Mouse (Mus musculus): Measurements from ENCODE around the gene 1110051M20Rik. TPM values are rescaled to one million over a fixed set of nuclear protein-coding genes. Genes with fewer than 3 reads are reported as not detected.

Gene 1110051M20Rik
- total RNA-seq, 2 experiments from 2014 or later, result 90.8 to 106 TPM

- no peak for DNase-seq (ENCODE audit: low spot score in 2 of 2)
Observed at GRCm38 (mm10) chr2:91354727-91355403, 89.6 kb downstream of the 1110051M20Rik start.

- DNase-seq (ENCODE audit: low spot score in 2 of 2), result no peak
Observed at GRCm38 (mm10) chr2:91353854-91354253, 90.7 kb downstream of the 1110051M20Rik start.

- no peak for DNase-seq (ENCODE audit: low spot score in 2 of 2)
Observed at GRCm38 (mm10) chr2:91351841-91352240, 92.7 kb downstream of the 1110051M20Rik start.

GRCm38 (mm10) chr2:91349974-91350457 is 94.5 kb downstream of the 1110051M20Rik start:
- DNase-seq (ENCODE audit: low spot score in 2 of 2), result no peak

- no peak for DNase-seq (ENCODE audit: low spot score in 2 of 2)
Observed at GRCm38 (mm10) chr2:91348936-91349335, 95.6 kb downstream of the 1110051M20Rik start.

GRCm38 (mm10) chr2:91345644-91346043 is 98.9 kb downstream of the 1110051M20Rik start:
- no peak for DNase-seq (ENCODE audit: low spot score in 2 of 2)

- no peak for DNase-seq (ENCODE audit: low spot score in 2 of 2)
Observed at GRCm38 (mm10) chr2:91339591-91339990, 104.9 kb downstream of the 1110051M20Rik start.

- DNase-seq (ENCODE audit: low spot score in 2 of 2), result no peak
Observed at GRCm38 (mm10) chr2:91335128-91335527, 109.4 kb downstream of the 1110051M20Rik start.

- no peak for DNase-seq (ENCODE audit: low spot score in 2 of 2)
Observed at GRCm38 (mm10) chr2:91331051-91331843, 113.3 kb downstream of the 1110051M20Rik start.

- DNase-seq (ENCODE audit: low spot score in 2 of 2), result peak in 1 of 2 experiments; percentile 60
Observed at GRCm38 (mm10) chr2:91329996-91330738, 114.3 kb downstream of the 1110051M20Rik start.

- DNase-seq (ENCODE audit: low spot score in 2 of 2), result no peak
Observed at GRCm38 (mm10) chr2:91328729-91329125, 115.8 kb downstream of the 1110051M20Rik start.

- DNase-seq (ENCODE audit: low spot score in 2 of 2), result peak; percentile 51 to 79
Observed at GRCm38 (mm10) chr2:91327968-91328728, 116.4 kb downstream of the 1110051M20Rik start.

GRCm38 (mm10) chr2:91326746-91327350 is 117.7 kb downstream of the 1110051M20Rik start:
- peak in 1 of 2 experiments; percentile 54 for DNase-seq (ENCODE audit: low spot score in 2 of 2)

- DNase-seq (ENCODE audit: low spot score in 2 of 2), result peak; percentile 45 to 76
Observed at GRCm38 (mm10) chr2:91324761-91325421, 119.6 kb downstream of the 1110051M20Rik start.

- no peak for DNase-seq (ENCODE audit: low spot score in 2 of 2)
Observed at GRCm38 (mm10) chr2:91324346-91324745, 120.2 kb downstream of the 1110051M20Rik start.

GRCm38 (mm10) chr2:91322490-91322889 is 122.0 kb downstream of the 1110051M20Rik start:
- DNase-seq (ENCODE audit: low spot score in 2 of 2), result no peak

GRCm38 (mm10) chr2:91321923-91322322 is 122.6 kb downstream of the 1110051M20Rik start:
- DNase-seq (ENCODE audit: low spot score in 2 of 2), result no peak

- DNase-seq (ENCODE audit: low spot score in 2 of 2), result no peak
Observed at GRCm38 (mm10) chr2:91320559-91321529, 123.7 kb downstream of the 1110051M20Rik start.
